Mouse (Mus musculus) midbrain, postnatal 0 days (tissue): ENCODE measurements around the gene Mrpl35. TPM values are rescaled to one million over a fixed set of nuclear protein-coding genes. Genes with fewer than 3 reads are reported as not detected.

ENCODE experiments used
- ATAC-seq: fragments of 200-750 bp; cut with Nextera tagmentation; 2 replicates; pipeline ENCODE4 v1.8.0; 2017; ENCODE audit warnings: moderate number of reproducible peaks, mild to moderate bottlenecking, moderate TSS enrichment, moderate library complexity; ENCODE audit not compliant: low FRiP score
- DNase-seq: peaks from one replicate; pipeline ENCODE4 v3.0.0-alpha.2; 2015; ENCODE audit warnings: low spot score
- H3K27ac ChIP-seq: fragments of 300-500 bp; sonication (generic); 2 replicates; pipeline ENCODE4 v1.5.1; 2014; ENCODE audit warnings: low read depth, mild to moderate bottlenecking, low read length, mixed read lengths
- H3K27me3 ChIP-seq: fragments of 300-500 bp; sonication (generic); 2 replicates; pipeline ENCODE4 v1.6.1; 2014; ENCODE audit warnings: low read length, control low read depth, mixed read lengths; ENCODE audit not compliant: insufficient read depth
- H3K36me3 ChIP-seq: fragments of 300-500 bp; sonication (generic); 2 replicates; pipeline ENCODE4 v1.6.1; 2014; ENCODE audit warnings: low read length, control low read depth, mixed read lengths; ENCODE audit not compliant: insufficient read depth
- H3K4me1 ChIP-seq: fragments of 300-500 bp; sonication (generic); 2 replicates; pipeline ENCODE4 v1.6.1; 2014; ENCODE audit warnings: mild to moderate bottlenecking, control low read depth, antibody characterized with exemption, low read length, mixed read lengths; ENCODE audit not compliant: insufficient read depth
- H3K4me2 ChIP-seq: fragments of 300-500 bp; sonication (generic); 2 replicates; pipeline ENCODE4 v1.6.1; 2014; ENCODE audit warnings: low read depth, mild to moderate bottlenecking, low read length, mixed read lengths; ENCODE audit not compliant: poor library complexity, severe bottlenecking
- H3K4me3 ChIP-seq: fragments of 300-500 bp; sonication (generic); 2 replicates; pipeline ENCODE4 v1.5.1; 2014; ENCODE audit warnings: low read depth, mild to moderate bottlenecking, low read length, moderate library complexity
- H3K9ac ChIP-seq: fragments of 300-500 bp; sonication (generic); replicated peaks from 2 replicates; pipeline ENCODE4 v1.6.1; 2014; ENCODE audit warnings: mild to moderate bottlenecking, low read length, moderate library complexity, mixed read lengths; ENCODE audit not compliant: poor library complexity, severe bottlenecking
- H3K9me3 ChIP-seq: fragments of 300-500 bp; sonication (generic); 2 replicates; pipeline ENCODE4 v1.6.1; 2016; ENCODE audit warnings: low read length, control low read depth
- CTCF ChIP-seq: IDR thresholded peaks from 2 replicates; pipeline ENCODE4 v1.5.1; 2016; ENCODE audit warnings: antibody characterized with exemption, mild to moderate bottlenecking
- WGBS: fragments of 180-500 bp; shearing (Covaris S2); extraction: QIAGEN DNeasy Blood & Tissue Kit; methylation state at CpG from one replicate; pipeline ENCODE4 v1.1.7; 2014; 5-methylcytosine and 5-hydroxymethylcytosine counted together
- polyA plus RNA-seq: library from polyadenylated mRNA; unstranded; fragments of >200 nt; fragmentation: Nextera tagmentation; extraction: Ambion mirVana; gene quantifications from 2 replicates; pipeline ENCODE4 v1.2.1, GENCODE M21; 2015
- total RNA-seq: library from RNA; depleted of rRNA; stranded (reverse); fragments of >200 nt; gene quantifications from 2 replicates; pipeline ENCODE4 v1.2.3, GENCODE M21; 2014

Gene Mrpl35
- total and polyA plus RNA-seq, 2 experiments from 2014 or later, result 6.8 to 46.2 TPM

DNA sequence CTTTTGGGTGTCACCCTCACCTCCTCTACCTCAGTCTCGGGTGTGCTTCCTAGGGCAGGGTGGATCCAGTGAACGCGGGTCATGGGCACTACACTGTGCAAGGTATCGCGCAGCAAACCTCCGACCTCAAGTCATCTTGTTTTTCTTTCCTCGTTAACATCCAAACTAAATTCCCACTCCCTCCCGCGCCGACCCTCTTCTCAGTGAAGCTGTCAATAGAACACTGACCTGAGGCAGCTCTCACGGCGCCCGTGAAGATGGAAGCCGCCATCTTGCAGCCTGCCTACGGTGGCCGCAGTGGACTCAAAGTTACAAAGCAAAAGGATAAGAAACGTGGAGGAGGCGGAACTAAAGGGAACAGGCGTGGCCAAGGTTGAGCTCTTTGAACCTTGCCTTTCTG, 3.3 kb downstream of the Mrpl35 start:
- Histone ChIP-seq H3K4me2 (peak overlapping the region; percentile 69), H3K9me3 (no peaks in the 10 kb centered on the region), H3K9ac (peak overlapping the region; percentile 61), H3K4me1 (no peaks in the 10 kb centered on the region), H3K36me3 (0 out of 2 replicates have a peak, but pooled peaks cover 1% of the 10 kb centered on the region), H3K27ac (0 out of 2 replicates have a peak overlapping the region, but pooled peaks have one; percentile 18), H3K27me3 (no peaks in the 10 kb centered on the region; the same call in 1 of the 2 replicates), H3K4me3 (peak overlapping the region; percentile 68)
- peak; percentile 87 for DNase-seq
- TF ChIP-seq CTCF, result no peak
- under 1% methylated on average over 19 of the region's 19 CpGs for WGBS
- ATAC-seq, result peak; percentile 85

DNA sequence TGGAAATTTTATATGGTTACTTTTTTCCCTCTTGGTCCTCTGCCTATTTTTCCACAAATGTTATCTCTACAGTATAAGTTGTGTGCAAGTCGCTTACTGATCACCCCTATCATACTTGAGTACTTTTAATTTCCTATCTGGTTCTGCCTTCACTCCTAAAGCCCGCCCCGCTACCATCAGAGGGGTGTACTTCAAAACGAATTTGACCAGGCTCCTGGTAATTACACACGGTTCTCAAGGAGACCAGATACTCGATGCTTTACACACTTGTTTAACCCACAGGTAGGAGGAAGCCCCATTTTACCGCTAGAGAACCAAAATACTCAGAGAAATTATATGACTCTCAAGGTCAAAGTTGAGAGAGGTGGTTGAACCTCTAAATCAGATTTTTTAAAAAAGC, 3.7 kb downstream of the Mrpl35 start:
- H3K9me3 ChIP-seq, result no peaks in the 10 kb centered on the region
- no peak overlapping the region for H3K27ac ChIP-seq
- H3K4me2 ChIP-seq, result peak overlapping the region; percentile 69
- H3K27me3 ChIP-seq, result no peaks in the 10 kb centered on the region; the same call in 1 of the 2 replicates
- peak overlapping the region; percentile 68 for H3K4me3 ChIP-seq
- DNase-seq (no peak), ATAC-seq (peak; percentile 58)
- no peaks in the 10 kb centered on the region for H3K4me1 ChIP-seq
- WGBS, result 3% methylated on average over 7 of the region's 7 CpGs
- TF ChIP-seq CTCF, result no peak
- peaks cover 5% of the 10 kb centered on the region; the same call in 1 of the 2 replicates for H3K36me3 ChIP-seq
- H3K9ac ChIP-seq, result peak overlapping the region; percentile 61

DNA sequence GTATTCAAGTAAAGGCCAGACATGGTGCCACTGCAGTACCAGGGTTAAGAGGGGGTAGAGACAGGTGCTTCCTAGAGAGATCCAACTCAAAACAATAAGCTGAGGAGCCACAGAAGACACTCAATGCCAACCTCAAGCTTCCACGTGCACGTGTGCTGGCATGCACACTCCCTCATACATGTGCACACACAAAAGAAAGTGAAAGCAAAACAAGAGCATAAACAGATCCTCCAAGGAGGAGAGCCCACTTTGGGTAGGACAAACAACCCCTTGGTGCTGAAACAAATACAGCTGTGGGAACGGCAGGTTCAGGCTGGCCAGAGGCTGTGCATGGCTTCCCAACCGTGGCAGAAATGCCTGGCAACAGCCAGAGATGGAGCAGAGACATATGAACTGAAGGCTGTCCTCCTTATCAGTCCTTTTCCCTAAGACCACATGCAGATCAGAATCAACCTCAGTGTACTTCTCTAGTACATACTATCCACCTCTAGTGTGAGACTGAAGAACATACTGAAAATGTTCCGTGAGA, 6.9 kb downstream of the Mrpl35 start:
- ATAC-seq (no peak), DNase-seq (no peak)
- TF ChIP-seq CTCF, result no peak
- H3K4me3 ChIP-seq, result no peak overlapping the region
- no peaks in the 10 kb centered on the region for H3K27me3 ChIP-seq
- H3K4me1 ChIP-seq, result no peaks in the 10 kb centered on the region
- H3K36me3 ChIP-seq, result peaks cover 30% of the 10 kb centered on the region
- no peak overlapping the region for H3K9ac ChIP-seq
- no peak overlapping the region for H3K4me2 ChIP-seq
- no peaks in the 10 kb centered on the region for H3K9me3 ChIP-seq
- WGBS, result 74% methylated on average over 5 of the region's 5 CpGs
- no peak overlapping the region for H3K27ac ChIP-seq

DNA sequence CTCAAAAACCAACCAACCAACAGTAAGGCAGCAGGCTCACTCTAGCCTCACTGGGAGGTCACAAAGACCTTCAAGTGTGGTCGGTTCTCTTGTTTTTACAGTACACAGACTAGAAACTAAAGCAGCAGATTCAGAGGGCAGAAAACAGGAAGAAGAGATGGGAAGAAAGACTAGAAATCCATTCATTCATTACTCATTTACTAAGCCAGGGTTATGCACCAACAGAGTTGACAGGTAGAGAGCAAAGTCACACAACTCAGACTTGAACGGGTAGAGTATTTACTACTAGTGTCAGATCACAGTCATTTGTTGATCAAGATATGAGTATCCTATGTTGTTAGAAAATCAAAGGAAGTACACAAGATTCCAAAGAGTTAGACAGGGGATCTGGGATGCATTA, 13.9 kb downstream of the Mrpl35 start:
- peaks cover 45% of the 10 kb centered on the region for H3K36me3 ChIP-seq

DNA sequence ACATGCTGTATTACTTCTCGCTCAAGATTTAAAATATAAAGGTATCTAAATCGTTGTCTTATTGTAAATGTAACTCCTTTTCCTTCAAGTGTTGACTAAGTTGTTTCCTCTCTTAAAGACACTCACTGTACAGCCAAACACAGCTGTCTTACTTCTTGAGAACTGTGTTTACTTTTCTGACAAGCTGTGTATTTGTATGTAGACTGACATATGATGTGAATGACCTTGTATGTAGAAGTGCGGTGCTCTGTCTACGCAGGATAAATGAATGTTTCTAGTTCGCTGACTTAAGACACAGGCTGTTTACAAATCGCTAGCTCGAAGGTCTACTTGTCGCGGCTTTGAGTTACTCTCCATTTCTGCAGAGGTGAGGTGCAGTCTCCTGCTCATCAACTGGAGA, 16.9 kb downstream of the Mrpl35 start:
- Histone ChIP-seq H3K9ac (no peak overlapping the region), H3K4me2 (no peak overlapping the region), H3K9me3 (no peaks in the 10 kb centered on the region), H3K27ac (no peak overlapping the region), H3K36me3 (peaks cover 39% of the 10 kb centered on the region), H3K4me3 (no peak overlapping the region), H3K27me3 (no peaks in the 10 kb centered on the region), H3K4me1 (no peaks in the 10 kb centered on the region)
- 96% methylated on average over 9 of the region's 9 CpGs for WGBS
- no peak for TF ChIP-seq CTCF
- DNase-seq (no peak), ATAC-seq (no peak)

More for the DNA sequence above, 13.9 kb downstream of the Mrpl35 start:
- no peak for TF ChIP-seq CTCF
- H3K4me3 ChIP-seq, result no peak overlapping the region
- H3K27ac ChIP-seq, result no peak overlapping the region
- H3K4me2 ChIP-seq, result no peak overlapping the region
- no peaks in the 10 kb centered on the region for H3K27me3 ChIP-seq
- H3K4me1 ChIP-seq, result no peaks in the 10 kb centered on the region
- H3K9me3 ChIP-seq, result no peaks in the 10 kb centered on the region
- ATAC-seq, result no peak
- DNase-seq, result no peak
- no peak overlapping the region for H3K9ac ChIP-seq
- WGBS, result 91% methylated on average over 2 of the region's 2 CpGs

DNA sequence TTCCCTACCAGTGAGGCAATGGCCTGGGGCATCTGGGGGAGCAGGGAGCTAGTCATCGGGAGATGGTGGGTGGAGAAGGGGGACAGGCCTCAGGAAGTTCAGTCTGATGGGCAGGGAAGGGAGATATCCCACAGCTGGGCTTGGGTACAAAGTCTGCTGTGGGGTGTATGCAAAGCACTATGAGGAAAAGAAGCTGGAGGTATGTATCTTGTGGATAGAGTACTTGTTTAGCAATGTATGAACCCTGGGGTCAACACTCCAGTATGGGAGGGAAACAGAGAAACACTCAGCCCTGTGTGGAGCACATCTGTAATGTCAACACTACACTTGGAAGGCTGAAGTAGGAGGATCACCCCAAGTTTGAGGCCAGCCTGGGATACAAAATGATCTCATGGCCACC, 20.1 kb downstream of the Mrpl35 start:
- H3K9me3 ChIP-seq, result no peaks in the 10 kb centered on the region
- H3K9ac ChIP-seq, result no peak overlapping the region
- no peak overlapping the region for H3K27ac ChIP-seq
- TF ChIP-seq CTCF, result no peak
- no peaks in the 10 kb centered on the region for H3K27me3 ChIP-seq
- DNase-seq, result no peak
- H3K4me3 ChIP-seq, result no peak overlapping the region
- H3K36me3 ChIP-seq, result peaks cover 41% of the 10 kb centered on the region
- H3K4me1 ChIP-seq, result no peaks in the 10 kb centered on the region
- H3K4me2 ChIP-seq, result no peak overlapping the region
- ATAC-seq, result no peak
- WGBS, result 69% methylated on average over 1 of the region's 1 CpGs
